Mouse (Mus musculus): ENCODE results near the gene Shld2.

DNA sequence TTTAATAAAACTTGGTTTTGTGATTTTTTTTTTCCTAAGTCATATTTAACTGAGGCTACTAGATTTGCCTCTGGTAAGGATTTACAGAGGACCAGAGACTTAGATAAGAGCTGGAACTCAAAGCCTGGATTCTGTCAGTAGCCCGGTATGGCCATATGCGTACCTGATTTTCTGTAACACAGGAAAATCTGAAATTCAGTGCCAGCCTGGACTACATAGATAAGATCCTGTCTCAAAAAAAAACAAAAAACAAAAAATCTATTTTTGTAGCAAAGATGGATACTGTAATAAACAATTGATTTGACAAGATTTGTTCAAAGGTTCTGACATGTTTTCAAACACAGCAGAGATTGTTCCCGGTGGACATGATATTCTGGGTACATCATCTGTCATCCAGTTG is 3.3 kb upstream of the Shld2 start:
- TF ChIP-seq CTCF (IDR thresholded peaks at IDR 0.05; ENCODE audit: low read depth, low read length) (no peak), POLR2A (IDR thresholded peaks at IDR 0.05; ENCODE audit: borderline replicate concordance, low read depth, low read length) (no peak)
